Mouse (Mus musculus) embryonic facial prominence, embryonic 10.5 days (tissue): ENCODE data around the gene Ap2s1. TPM values are rescaled to one million over a fixed set of nuclear protein-coding genes. Genes with fewer than 3 reads are reported as not detected.

ENCODE experiments used
- DNase-seq: peaks from one replicate; pipeline ENCODE4 v3.0.0-alpha.2; 2017; ENCODE audit warnings: low spot score
- H3K27ac ChIP-seq: fragments of 300-500 bp; sonication (generic); replicated peaks from 2 replicates; pipeline ENCODE4 v1.5.1; 2016; ENCODE audit warnings: mild to moderate bottlenecking
- H3K27me3 ChIP-seq: fragments of 300-500 bp; sonication (generic); replicated peaks from 2 replicates; pipeline ENCODE4 v1.6.1; 2016; ENCODE audit warnings: low read depth, mild to moderate bottlenecking; ENCODE audit not compliant: poor library complexity, severe bottlenecking
- H3K36me3 ChIP-seq: fragments of 300-500 bp; sonication (generic); replicated peaks from 2 replicates; pipeline ENCODE4 v1.6.1; 2016; ENCODE audit warnings: mild to moderate bottlenecking, moderate library complexity
- H3K4me1 ChIP-seq: fragments of 300-500 bp; sonication (generic); 2 replicates; pipeline ENCODE4 v1.6.1; 2016
- H3K4me3 ChIP-seq: fragments of 300-500 bp; sonication (generic); 2 replicates; pipeline ENCODE4 v1.5.1; 2016; ENCODE audit warnings: mild to moderate bottlenecking, moderate library complexity
- H3K9me3 ChIP-seq: fragments of 300-500 bp; sonication (generic); 2 replicates; pipeline ENCODE4 v1.6.1; 2016; ENCODE audit warnings: mild to moderate bottlenecking
- WGBS: fragments of 180-500 bp; shearing (Covaris S2); methylation state at CpG from one replicate; pipeline ENCODE4 v1.1.7; 2016; 5-methylcytosine and 5-hydroxymethylcytosine counted together
- polyA plus RNA-seq: library from polyadenylated mRNA; unstranded; fragments of >200 nt; fragmentation: Nextera tagmentation; extraction: Ambion mirVana; gene quantifications from 2 replicates; pipeline ENCODE4 v1.2.1, GENCODE M21; 2016

Ap2s1 gene
- polyA plus RNA-seq, 1 experiment from 2014 or later, result 256 TPM

GRCm38 (mm10) chr7:16783758-16784415, 45.7 kb downstream of the Ap2s1 start:
- Histone ChIP-seq H3K4me3 (peak overlapping the region; percentile 80), H3K9me3 (no peaks in the 10 kb centered on the region), H3K36me3 (peaks cover 44% of the 10 kb centered on the region), H3K4me1 (peaks cover 47% of the 10 kb centered on the region), H3K27ac (peak overlapping the region; percentile 48), H3K27me3 (no peaks in the 10 kb centered on the region)
- WGBS, result 54% methylated on average over 17 of the region's 17 CpGs
- DNase-seq, result no peak

DNA sequence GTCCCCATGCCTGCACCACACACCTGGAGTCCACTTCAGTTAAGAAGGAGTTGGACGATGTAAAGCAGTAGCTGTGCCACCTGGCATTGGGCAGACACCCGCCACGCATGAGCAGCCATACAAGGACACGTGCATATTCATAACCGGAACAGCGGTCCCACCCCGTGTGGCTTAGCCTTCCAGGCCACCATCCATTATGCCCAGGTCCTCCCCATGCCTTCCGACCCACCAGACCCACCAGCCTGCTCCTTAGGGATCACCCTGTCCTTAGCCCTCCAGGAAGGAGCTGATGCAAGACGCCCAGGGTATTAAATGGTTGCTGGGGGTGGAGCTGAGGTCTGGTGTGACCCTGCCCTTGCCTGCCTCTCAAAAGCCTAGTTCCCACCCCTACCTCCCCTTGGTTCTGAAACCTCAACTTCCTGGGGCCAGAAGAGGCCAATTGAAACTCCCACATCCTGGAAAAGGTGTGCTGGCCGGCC, 46.3 kb downstream of the Ap2s1 start:
- Histone ChIP-seq H3K36me3 (peaks cover 50% of the 10 kb centered on the region), H3K27me3 (no peaks in the 10 kb centered on the region), H3K27ac (no peak overlapping the region), H3K4me3 (peak overlapping the region; percentile 80), H3K4me1 (peaks cover 47% of the 10 kb centered on the region), H3K9me3 (no peaks in the 10 kb centered on the region)
- DNase-seq, result no peak
- WGBS, result 82% methylated on average over 10 of the region's 10 CpGs

GRCm38 (mm10) chr7:16785541-16786083, 47.4 kb downstream of the Ap2s1 start:
- no peak for DNase-seq
- 90% methylated on average over 8 of the region's 8 CpGs for WGBS
- H3K9me3 ChIP-seq, result no peaks in the 10 kb centered on the region
- H3K4me1 ChIP-seq, result peaks cover 45% of the 10 kb centered on the region
- H3K27me3 ChIP-seq, result no peaks in the 10 kb centered on the region
- peaks cover 61% of the 10 kb centered on the region for H3K36me3 ChIP-seq
- H3K4me3 ChIP-seq, result no peak overlapping the region
- no peak overlapping the region for H3K27ac ChIP-seq

DNA sequence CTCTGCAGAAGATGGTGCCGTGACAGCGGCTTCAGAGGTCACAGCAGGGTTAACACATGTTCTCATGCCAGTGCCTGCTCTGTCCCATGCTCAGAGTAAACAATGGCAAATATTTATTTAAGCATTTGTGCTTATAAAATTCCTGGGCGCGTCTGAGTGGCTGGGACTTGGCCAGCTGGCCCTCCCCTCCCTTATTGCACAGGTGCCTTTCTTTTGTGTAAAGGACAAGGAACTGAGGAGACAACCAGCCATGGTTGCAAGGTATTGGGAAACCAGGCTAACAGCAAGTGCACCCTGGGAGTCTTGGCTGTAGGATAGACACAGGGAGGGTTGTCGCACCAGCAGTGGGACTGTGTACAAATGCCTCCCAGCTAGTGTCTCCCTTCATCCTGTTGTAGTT, 54.1 kb downstream of the Ap2s1 start:
- no peak for DNase-seq
- Histone ChIP-seq H3K27ac (no peak overlapping the region), H3K36me3 (peaks cover 96% of the 10 kb centered on the region), H3K27me3 (no peaks in the 10 kb centered on the region), H3K4me3 (no peak overlapping the region), H3K9me3 (no peaks in the 10 kb centered on the region), H3K4me1 (peaks cover 6% of the 10 kb centered on the region; the same call in 1 of the 2 replicates)
- WGBS, result 77% methylated on average over 5 of the region's 5 CpGs

- Histone ChIP-seq H3K4me3 (no peak overlapping the region), H3K27ac (no peak overlapping the region), H3K9me3 (no peaks in the 10 kb centered on the region), H3K4me1 (peaks cover 6% of the 10 kb centered on the region; the same call in 1 of the 2 replicates), H3K36me3 (peaks cover 96% of the 10 kb centered on the region), H3K27me3 (no peaks in the 10 kb centered on the region)
- DNase-seq, result no peak
- 91% methylated on average over 19 of the region's 19 CpGs for WGBS
Observed at GRCm38 (mm10) chr7:16793010-16793725, 55.0 kb downstream of the Ap2s1 start.

DNA sequence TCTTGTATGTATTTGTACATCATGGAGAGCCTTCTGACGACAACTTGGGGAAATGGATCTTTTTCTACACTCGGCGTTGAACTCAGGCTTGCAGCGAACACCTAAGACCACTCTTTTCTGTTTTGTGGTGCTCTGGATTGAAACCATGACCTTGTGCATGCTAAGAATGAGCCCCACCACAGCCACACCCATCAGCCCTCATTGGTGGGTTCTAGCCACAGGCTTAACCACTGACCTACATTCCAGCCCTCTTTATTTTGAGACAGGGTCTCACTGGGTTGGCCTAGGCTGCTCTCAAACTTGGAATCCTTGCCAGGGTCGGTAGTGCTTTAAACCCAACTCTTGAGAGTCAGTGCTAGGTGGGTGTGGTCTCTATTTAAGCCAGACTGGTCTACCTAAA, 56.7 kb downstream of the Ap2s1 start:
- 93% methylated on average over 5 of the region's 5 CpGs for WGBS
- Histone ChIP-seq H3K9me3 (no peaks in the 10 kb centered on the region), H3K27ac (no peak overlapping the region), H3K4me1 (peaks cover 6% of the 10 kb centered on the region; the same call in 1 of the 2 replicates), H3K27me3 (no peaks in the 10 kb centered on the region), H3K4me3 (no peak overlapping the region), H3K36me3 (peaks cover 90% of the 10 kb centered on the region)
- no peak for DNase-seq

Other genes starting within 250 kb of the Ap2s1 start
- 32.4 and 32.6 TPM in 2 replicates for gene Arhgap35, start 123.4 kb upstream of the Ap2s1 start, polyA plus RNA-seq
- gene Ceacam15, start 62.7 kb upstream of the Ap2s1 start, polyA plus RNA-seq, result not detected in 2 replicates
- gene Ceacam9, start 16.5 kb upstream of the Ap2s1 start, polyA plus RNA-seq, result not detected in 2 replicates
- gene Slc1a5, start 42.9 kb downstream of the Ap2s1 start, polyA plus RNA-seq, result 37.3 and 40.5 TPM in 2 replicates
- 129 and 131 TPM in 2 replicates for gene Strn4, start 77.5 kb downstream of the Ap2s1 start, polyA plus RNA-seq
- gene Fkrp, start 78.3 kb downstream of the Ap2s1 start, polyA plus RNA-seq, result 26.1 and 28.5 TPM in 2 replicates
- 12.9 and 13.1 TPM in 2 replicates for gene Prkd2, start 104.5 kb downstream of the Ap2s1 start, polyA plus RNA-seq
- 5.5 and 6.0 TPM in 2 replicates for gene Dact3, start 136.9 kb downstream of the Ap2s1 start, polyA plus RNA-seq
- gene Gng8, start 153.4 kb downstream of the Ap2s1 start, polyA plus RNA-seq, result 14.7 and 20.3 TPM in 2 replicates
- 0.52 and 0.64 TPM in 2 replicates for gene Ptgir, start 168.1 kb downstream of the Ap2s1 start, polyA plus RNA-seq
- gene Calm3, start 185.7 kb downstream of the Ap2s1 start, polyA plus RNA-seq, result 121 and 126 TPM in 2 replicates
- 2.9 and 4.6 TPM in 2 replicates for gene Pnmal2, start 206.3 kb downstream of the Ap2s1 start, polyA plus RNA-seq
- 3.4 and 4.0 TPM in 2 replicates for gene Pnmal1, start 221.3 kb downstream of the Ap2s1 start, polyA plus RNA-seq
- 0.59 and 0.86 TPM in 2 replicates for gene Gm42372, start 244.7 kb downstream of the Ap2s1 start, polyA plus RNA-seq